Mouse (Mus musculus) thymus, postnatal 36 days (tissue): ENCODE results near the gene Itgam.

Experiments
- DNase-seq, 2 experiments: peaks; one replicate each; pipeline ENCODE4 v3.0.0; 2022; ENCODE audit warnings: mixed read lengths in 2 of 2

Itgam gene

GRCm38 (mm10) chr7:128058576-128058975, 3.9 kb upstream of the Itgam start:
- DNase-seq, result peak; percentile 74 to 86

- no peak for DNase-seq
Observed at GRCm38 (mm10) chr7:128059091-128059490, 3.3 kb upstream of the Itgam start.

GRCm38 (mm10) chr7:128063211-128063781, 856 bp downstream of the Itgam start:
- DNase-seq, result no peak

GRCm38 (mm10) chr7:128065547-128065946, 3.1 kb downstream of the Itgam start:
- DNase-seq, result no peak

- DNase-seq, result peak; percentile 53 to 60
Observed at GRCm38 (mm10) chr7:128067847-128068246, 5.4 kb downstream of the Itgam start.

GRCm38 (mm10) chr7:128069844-128070243, 7.4 kb downstream of the Itgam start:
- no peak for DNase-seq

- no peak for DNase-seq
Observed at GRCm38 (mm10) chr7:128071816-128072215, 9.4 kb downstream of the Itgam start.

GRCm38 (mm10) chr7:128080012-128080411, 17.6 kb downstream of the Itgam start:
- peak; percentile 64 to 82 for DNase-seq

GRCm38 (mm10) chr7:128089141-128089540, 26.7 kb downstream of the Itgam start:
- no peak for DNase-seq

GRCm38 (mm10) chr7:128098135-128098534, 35.7 kb downstream of the Itgam start:
- no peak for DNase-seq

- DNase-seq, result no peak
Observed at GRCm38 (mm10) chr7:128100742-128101357, 38.4 kb downstream of the Itgam start.

GRCm38 (mm10) chr7:128105246-128105645, 42.8 kb downstream of the Itgam start:
- no peak for DNase-seq

GRCm38 (mm10) chr7:128107462-128107861, 45.0 kb downstream of the Itgam start:
- DNase-seq, result no peak

- no peak for DNase-seq
Observed at GRCm38 (mm10) chr7:128110314-128110713, 47.9 kb downstream of the Itgam start.

- no peak for DNase-seq
Observed at GRCm38 (mm10) chr7:128112131-128112530, 49.7 kb downstream of the Itgam start.

- DNase-seq, result no peak
Observed at GRCm38 (mm10) chr7:128114371-128115105, 52.1 kb downstream of the Itgam start.

GRCm38 (mm10) chr7:128115211-128115958, 52.9 kb downstream of the Itgam start:
- no peak for DNase-seq

- DNase-seq, result no peak
Observed at GRCm38 (mm10) chr7:128116396-128116795, 54.0 kb downstream of the Itgam start.

- no peak for DNase-seq
Observed at GRCm38 (mm10) chr7:128119726-128120490, 57.5 kb downstream of the Itgam start.

- DNase-seq, result no peak
Observed at GRCm38 (mm10) chr7:128128741-128129720, 66.6 kb downstream of the Itgam start, which contains the start of gene Itgax. TSS of gene Itgax (plus strand) at chr7:128129547.

GRCm38 (mm10) chr7:128132148-128132547, 69.7 kb downstream of the Itgam start:
- DNase-seq, result no peak
